Mouse (Mus musculus) small intestine, adult 2 months (tissue): ENCODE measurements around the gene Gtf2e1.

ENCODE experiments used
- CTCF ChIP-seq: fragments of 200-500 bp; IDR thresholded peaks from 2 replicates; pipeline ENCODE4 v1.5.1; 2012; ENCODE audit warnings: low read depth, mild to moderate bottlenecking, control low read depth, inconsistent platforms, low read length, moderate library complexity, mixed read lengths; ENCODE audit not compliant: insufficient replicate concordance, insufficient read length; ENCODE audit errors: extremely low read depth
- POLR2A ChIP-seq: fragments of 200-500 bp; IDR thresholded peaks from 2 replicates; pipeline ENCODE4 v1.6.1; 2012; ENCODE audit warnings: low read depth, mild to moderate bottlenecking, control low read depth, inconsistent platforms, low read length, moderate library complexity

- TF ChIP-seq CTCF = no peak
- no peak for TF ChIP-seq POLR2A
Observed at GRCm38 (mm10) chr16:37566107-37566506, 26.5 kb upstream of the Gtf2e1 start.
